Mouse (Mus musculus): ENCODE measurements at regions not wholly inside any gene's neighbourhood (a gene's known extent, or its start where the extent isn't known, plus 50 kb on each side); places are given as distances from the start of the nearest gene placed in this dataset.

DNA sequence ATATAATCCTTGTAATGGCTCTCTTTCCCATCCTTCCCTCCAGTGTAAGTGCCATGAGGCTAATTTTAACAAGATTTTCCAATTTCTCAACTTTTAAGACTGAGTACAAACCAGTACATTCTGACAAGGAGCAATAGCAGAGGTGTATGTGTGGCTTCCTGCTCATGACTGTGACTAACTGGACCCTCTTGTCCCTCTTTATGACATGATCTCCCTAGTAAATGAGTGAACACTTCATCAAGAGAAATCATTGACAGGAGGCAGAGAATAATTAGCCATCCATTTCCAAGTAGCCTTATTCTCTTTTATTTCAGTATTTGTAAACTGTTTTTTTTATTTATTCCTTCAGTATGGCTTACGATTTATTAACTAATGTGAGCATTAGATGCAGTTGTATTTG is 497.7 kb upstream of the Adamts5 start:
- TF ChIP-seq EP300 (IDR thresholded peaks at IDR 0.05; ENCODE audit: low read depth) (no peak), CTCF (IDR thresholded peaks at IDR 0.05; ENCODE audit: low read depth) (no peak)
- Histone ChIP-seq H3K4me2 (ENCODE audit: low read depth, low read length) (no peak overlapping the region), H3K36me3 (replicated peaks; ENCODE audit: insufficient read depth, low read length) (no peaks in the 10 kb centered on the region), H3K9ac (replicated peaks) (no peak overlapping the region), H3K9me3 (ENCODE audit: low read length) (no peaks in the 10 kb centered on the region), H3K27me3 (ENCODE audit: insufficient read depth, low read length) (no peaks in the 10 kb centered on the region), H3K4me3 (ENCODE audit: low read depth, low read length) (no peak overlapping the region), H3K27ac (ENCODE audit: low read depth) (no peak overlapping the region), H3K4me1 (ENCODE audit: insufficient read depth) (no peaks in the 10 kb centered on the region)
- ATAC-seq, result no peak
- WGBS (ENCODE audit: insufficient replicate concordance), result 80% methylated on average over 1 of the region's 1 CpGs
- DNase-seq, result no peak

DNA sequence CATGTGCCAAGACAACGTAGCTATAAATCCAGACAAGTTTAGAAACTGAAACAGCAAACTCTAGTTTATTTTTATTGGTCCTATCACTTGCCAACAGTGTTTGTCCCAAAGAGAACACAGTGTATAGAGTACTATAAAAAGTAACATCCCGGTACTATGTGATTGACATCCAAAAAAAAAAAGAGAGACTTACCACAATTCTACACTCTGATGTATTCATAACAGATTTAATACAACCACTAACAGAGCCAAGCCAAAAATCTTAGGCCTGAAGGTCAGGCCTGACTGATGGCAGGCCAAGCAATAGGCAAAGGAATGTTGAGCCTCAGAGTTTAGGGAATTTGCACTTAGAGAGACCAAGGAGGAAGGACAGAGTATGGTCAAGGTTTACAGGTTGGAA is 495.9 kb upstream of the Adamts5 start:
- no peaks in the 10 kb centered on the region for H3K9me3 ChIP-seq (ENCODE audit: low read length)
- H3K4me2 ChIP-seq (ENCODE audit: low read depth, low read length), result no peak overlapping the region
- no peaks in the 10 kb centered on the region for H3K4me1 ChIP-seq (ENCODE audit: insufficient read depth)
- no peak overlapping the region for H3K4me3 ChIP-seq (ENCODE audit: low read depth, low read length)
- H3K27ac ChIP-seq (ENCODE audit: low read depth), result no peak overlapping the region
- H3K27me3 ChIP-seq (ENCODE audit: insufficient read depth, low read length), result no peaks in the 10 kb centered on the region
- TF ChIP-seq EP300 (IDR thresholded peaks at IDR 0.05; ENCODE audit: low read depth) (no peak), CTCF (IDR thresholded peaks at IDR 0.05; ENCODE audit: low read depth) (no peak)
- DNase-seq (no peak), ATAC-seq (no peak)
- no peaks in the 10 kb centered on the region for H3K36me3 ChIP-seq (replicated peaks; ENCODE audit: insufficient read depth, low read length)
- H3K9ac ChIP-seq (replicated peaks), result no peak overlapping the region
- 64% methylated on average over 2 of the region's 2 CpGs for WGBS (ENCODE audit: insufficient replicate concordance)

DNA sequence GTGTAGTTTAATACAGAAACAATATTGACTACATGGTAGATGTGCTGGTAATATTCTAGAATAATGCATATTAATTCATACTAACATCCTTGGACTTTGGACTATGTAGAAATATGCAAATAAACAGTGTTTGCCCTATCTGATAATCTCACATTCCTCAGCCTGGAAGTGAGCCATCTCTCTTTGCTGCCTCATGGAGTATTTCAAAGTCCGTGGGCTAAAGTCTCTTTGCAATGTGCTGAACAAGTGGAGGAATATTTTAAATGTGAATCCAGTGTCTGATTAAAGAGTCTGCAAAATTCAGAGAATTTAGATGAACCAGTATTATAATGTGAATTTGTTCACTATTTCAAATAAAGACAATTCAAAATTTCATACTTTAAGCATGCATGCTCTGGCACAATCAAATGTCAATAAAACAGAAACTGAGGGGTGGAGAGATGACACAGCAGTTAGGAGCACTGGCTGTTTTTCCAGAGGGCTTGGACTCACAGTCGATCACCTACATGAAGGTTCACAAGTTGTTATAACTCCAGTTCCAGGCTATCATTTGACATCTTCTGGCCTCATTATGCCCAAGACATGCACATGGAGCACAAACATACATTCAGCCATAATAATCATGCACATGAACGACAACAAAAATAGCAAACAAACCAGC is 487.6 kb upstream of the Adamts5 start:
- no peaks in the 10 kb centered on the region for H3K4me1 ChIP-seq (ENCODE audit: insufficient read depth)
- peak; percentile 96 for ATAC-seq
- H3K9ac ChIP-seq (replicated peaks), result no peak overlapping the region
- DNase-seq, result peak; percentile 26
- H3K4me3 ChIP-seq (ENCODE audit: low read depth, low read length), result no peak overlapping the region
- WGBS (ENCODE audit: insufficient replicate concordance), result 52% methylated on average over 3 of the region's 3 CpGs
- H3K36me3 ChIP-seq (replicated peaks; ENCODE audit: insufficient read depth, low read length), result no peaks in the 10 kb centered on the region
- TF ChIP-seq EP300 (IDR thresholded peaks at IDR 0.05; ENCODE audit: low read depth) (peak; percentile 11; the same call in 1 of the 2 replicates), CTCF (IDR thresholded peaks at IDR 0.05; ENCODE audit: low read depth) (no peak)
- H3K27me3 ChIP-seq (ENCODE audit: insufficient read depth, low read length), result no peaks in the 10 kb centered on the region
- peak overlapping the region; percentile 58; the same call in 1 of the 2 replicates for H3K27ac ChIP-seq (ENCODE audit: low read depth)
- no peaks in the 10 kb centered on the region for H3K9me3 ChIP-seq (ENCODE audit: low read length)
- H3K4me2 ChIP-seq (ENCODE audit: low read depth, low read length), result no peak overlapping the region

GRCm38 (mm10) chr16:86388128-86388527 is 486.5 kb upstream of the Adamts5 start:
- ATAC-seq (no peak), DNase-seq (no peak)
- 60% methylated on average over 1 of the region's 1 CpGs for WGBS (ENCODE audit: insufficient replicate concordance)
- Histone ChIP-seq H3K36me3 (replicated peaks; ENCODE audit: insufficient read depth, low read length) (no peaks in the 10 kb centered on the region), H3K4me2 (ENCODE audit: low read depth, low read length) (no peak overlapping the region), H3K27ac (ENCODE audit: low read depth) (no peak overlapping the region), H3K27me3 (ENCODE audit: insufficient read depth, low read length) (no peaks in the 10 kb centered on the region), H3K9ac (replicated peaks) (no peak overlapping the region), H3K4me1 (ENCODE audit: insufficient read depth) (no peaks in the 10 kb centered on the region), H3K4me3 (ENCODE audit: low read depth, low read length) (no peak overlapping the region), H3K9me3 (ENCODE audit: low read length) (no peaks in the 10 kb centered on the region)
- TF ChIP-seq CTCF (IDR thresholded peaks at IDR 0.05; ENCODE audit: low read depth), result no peak
- no peak for TF ChIP-seq EP300 (IDR thresholded peaks at IDR 0.05; ENCODE audit: low read depth)

DNA sequence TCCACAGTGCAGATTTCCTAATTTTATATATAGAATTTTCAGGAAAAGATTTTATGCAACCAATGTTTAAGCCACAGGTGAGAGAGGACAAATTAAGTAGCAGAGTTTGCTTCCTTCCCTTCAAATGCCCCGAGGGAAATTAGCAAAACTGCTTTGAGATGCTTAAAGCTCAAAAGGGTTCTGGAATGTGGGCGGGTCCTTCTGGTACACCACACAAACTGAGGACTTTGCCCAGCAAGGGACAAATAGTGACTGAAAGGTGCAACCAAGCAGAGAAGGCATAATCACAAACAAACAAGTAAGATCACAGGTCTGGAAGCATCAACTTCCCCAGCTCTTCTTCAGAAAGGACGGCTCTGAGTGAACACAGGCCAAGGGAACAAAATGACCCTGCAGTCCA is 476.4 kb upstream of the Adamts5 start:
- DNase-seq, result no peak
- ATAC-seq, result no peak

DNA sequence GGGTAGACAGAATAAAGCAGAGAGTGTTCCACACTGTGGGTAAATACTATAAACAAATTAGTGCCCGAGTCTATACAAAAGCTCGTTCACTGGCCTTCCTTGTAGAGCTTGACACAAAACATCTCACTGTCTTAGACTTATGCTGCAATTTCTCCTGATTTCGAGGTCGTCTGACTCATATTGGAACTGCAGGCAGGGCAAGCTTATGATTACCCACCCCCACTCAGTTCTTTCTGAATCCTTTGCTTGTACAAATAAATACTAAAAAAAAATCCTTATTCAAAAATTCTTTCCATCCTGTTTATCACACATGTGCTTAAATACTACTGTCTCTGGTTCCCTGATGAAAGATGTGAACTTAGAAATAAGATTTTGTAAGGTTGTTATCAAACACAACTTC is 470.0 kb upstream of the Adamts5 start:
- DNase-seq (no peak), ATAC-seq (no peak)
- no peaks in the 10 kb centered on the region for H3K9me3 ChIP-seq (ENCODE audit: low read length)
- TF ChIP-seq EP300 (IDR thresholded peaks at IDR 0.05; ENCODE audit: low read depth), result no peak
- TF ChIP-seq CTCF (IDR thresholded peaks at IDR 0.05; ENCODE audit: low read depth), result no peak
- H3K4me2 ChIP-seq (ENCODE audit: low read depth, low read length), result no peak overlapping the region
- no peaks in the 10 kb centered on the region for H3K27me3 ChIP-seq (ENCODE audit: insufficient read depth, low read length)
- 63% methylated on average over 4 of the region's 4 CpGs for WGBS (ENCODE audit: insufficient replicate concordance)
- H3K27ac ChIP-seq (ENCODE audit: low read depth), result no peak overlapping the region
- H3K9ac ChIP-seq (replicated peaks), result no peak overlapping the region
- no peak overlapping the region for H3K4me3 ChIP-seq (ENCODE audit: low read depth, low read length)
- H3K4me1 ChIP-seq (ENCODE audit: insufficient read depth), result no peaks in the 10 kb centered on the region
- no peaks in the 10 kb centered on the region for H3K36me3 ChIP-seq (replicated peaks; ENCODE audit: insufficient read depth, low read length)

More for the DNA sequence above, 476.4 kb upstream of the Adamts5 start:
- Histone ChIP-seq H3K27me3 (ENCODE audit: insufficient read depth, low read length) (no peaks in the 10 kb centered on the region), H3K36me3 (replicated peaks; ENCODE audit: insufficient read depth, low read length) (no peaks in the 10 kb centered on the region), H3K9ac (replicated peaks) (no peak overlapping the region), H3K27ac (ENCODE audit: low read depth) (no peak overlapping the region), H3K9me3 (ENCODE audit: low read length) (no peaks in the 10 kb centered on the region), H3K4me1 (ENCODE audit: insufficient read depth) (no peaks in the 10 kb centered on the region), H3K4me3 (ENCODE audit: low read depth, low read length) (no peak overlapping the region), H3K4me2 (ENCODE audit: low read depth, low read length) (no peak overlapping the region)
- TF ChIP-seq CTCF (IDR thresholded peaks at IDR 0.05; ENCODE audit: low read depth), result no peak
- TF ChIP-seq EP300 (IDR thresholded peaks at IDR 0.05; ENCODE audit: low read depth), result no peak
- WGBS (ENCODE audit: insufficient replicate concordance), result 39% methylated on average over 3 of the region's 3 CpGs

Data from liver, postnatal 0 days (tissue).